ENCODE assay signal across 11 mouse cellular contexts in the genomic region with DNA sequence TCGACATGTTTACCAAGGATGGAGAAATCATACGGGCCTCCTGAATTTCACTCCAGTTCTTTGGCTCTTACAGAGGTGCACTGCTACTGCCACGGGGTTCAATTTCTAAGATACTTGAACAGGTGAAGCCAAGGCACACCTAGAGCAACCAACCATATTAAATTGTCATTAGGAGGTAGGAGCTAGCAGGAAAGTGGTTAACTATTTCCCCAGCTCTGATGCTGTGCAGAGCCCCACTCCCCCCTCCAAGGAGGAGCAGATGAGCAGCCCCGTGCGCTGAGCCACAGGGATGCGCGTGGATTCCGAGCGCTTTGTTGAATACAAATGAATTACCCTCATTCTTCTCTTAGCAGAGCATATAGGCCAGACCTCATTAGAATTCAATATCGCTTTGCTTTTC.
DNase-seq lines count a peak whose midpoint lies in the region; ATAC-seq and TF ChIP-seq lines count a peak whose summit lies in the region.
"Had no signal": no experiment of that assay in that cellular context is flagged by ENCODE, and none has a peak within 500 bp of the region (broad histone marks: within the 10 kb centered on the region; RNA-seq: fewer than 3 reads in every experiment).

No protein-coding gene starts in this region.

- H3K4me2 ChIP-seq in intestine, embryonic 14.5 days (ENCODE audit: low read length), result no peak overlapping the region
- no peak overlapping the region for H3K4me2 ChIP-seq in intestine, embryonic 15.5 days (replicated peaks)
- H3K4me2 ChIP-seq in forebrain, embryonic 13.5 days, result peak overlapping the region; percentile 56
- H3K4me2 ChIP-seq in midbrain, embryonic 12.5 days (replicated peaks), result peak overlapping the region; percentile 45
- H3K4me2 ChIP-seq: kidney, embryonic 15.5 days had no signal

- peaks cover 18% of the 10 kb centered on the region for H3K27me3 ChIP-seq in intestine, embryonic 14.5 days (replicated peaks; ENCODE audit: control insufficient read depth, insufficient read depth, low read length)
- peaks cover 5% of the 10 kb centered on the region; the same call in 1 of the 2 replicates for H3K27me3 ChIP-seq in intestine, embryonic 15.5 days (replicated peaks)
- peaks cover 35% of the 10 kb centered on the region for H3K27me3 ChIP-seq in forebrain, embryonic 13.5 days
- H3K27me3 ChIP-seq in midbrain, embryonic 12.5 days, result peaks cover 20% of the 10 kb centered on the region

- H3K4me1 ChIP-seq in intestine, embryonic 14.5 days (replicated peaks; ENCODE audit: control insufficient read depth, insufficient read depth, low read length), result peaks cover 2% of the 10 kb centered on the region; the same call in 1 of the 2 replicates
- peaks cover 6% of the 10 kb centered on the region for H3K4me1 ChIP-seq in intestine, embryonic 15.5 days (replicated peaks)
- H3K4me1 ChIP-seq in forebrain, embryonic 13.5 days, result peaks cover 61% of the 10 kb centered on the region
- peaks cover 45% of the 10 kb centered on the region for H3K4me1 ChIP-seq in midbrain, embryonic 12.5 days
- H3K4me1 ChIP-seq in lung, adult 2 months (ENCODE audit: control insufficient read depth, insufficient read depth, low read length), result no peaks in the 10 kb centered on the region

- no peak for TF ChIP-seq CTCF in lung, adult 2 months (IDR thresholded peaks at IDR 0.05; ENCODE audit: insufficient read depth, low read length)

- H3K36me3 ChIP-seq in intestine, embryonic 14.5 days (ENCODE audit: control insufficient read depth, insufficient read depth, low read length), result no peaks in the 10 kb centered on the region
- no peaks in the 10 kb centered on the region for H3K36me3 ChIP-seq in intestine, embryonic 15.5 days
- no peaks in the 10 kb centered on the region for H3K36me3 ChIP-seq in forebrain, embryonic 13.5 days (ENCODE audit: poor library complexity, severe bottlenecking)
- no peaks in the 10 kb centered on the region for H3K36me3 ChIP-seq in midbrain, embryonic 12.5 days
- H3K36me3 ChIP-seq: heart, embryonic 12.5 days; kidney, embryonic 15.5 days had no signal

- no peak overlapping the region for H3K27ac ChIP-seq in intestine, embryonic 14.5 days (ENCODE audit: low read depth)
- H3K27ac ChIP-seq in intestine, embryonic 15.5 days, result no peak overlapping the region
- H3K27ac ChIP-seq in forebrain, embryonic 13.5 days, result peak overlapping the region; percentile 95
- peak overlapping the region; percentile 95 for H3K27ac ChIP-seq in midbrain, embryonic 12.5 days (replicated peaks)
- H3K27ac ChIP-seq: kidney, embryonic 15.5 days had no signal

- no peaks in the 10 kb centered on the region for H3K9me3 ChIP-seq in intestine, embryonic 14.5 days (ENCODE audit: control insufficient read depth, low read length)
- no peaks in the 10 kb centered on the region for H3K9me3 ChIP-seq in intestine, embryonic 15.5 days
- no peaks in the 10 kb centered on the region for H3K9me3 ChIP-seq in forebrain, embryonic 13.5 days (replicated peaks)
- no peaks in the 10 kb centered on the region for H3K9me3 ChIP-seq in midbrain, embryonic 12.5 days
- H3K9me3 ChIP-seq: heart, embryonic 12.5 days; kidney, embryonic 15.5 days had no signal

- WGBS in intestine, embryonic 14.5 days, result 48% methylated on average over 10 of the region's 10 CpGs
- 56% methylated on average over 10 of the region's 10 CpGs for WGBS in intestine, embryonic 15.5 days
- 6% methylated on average over 10 of the region's 10 CpGs for WGBS in forebrain, embryonic 13.5 days
- WGBS in midbrain, embryonic 12.5 days, result 12% methylated on average over 10 of the region's 10 CpGs
- 76% methylated on average over 10 of the region's 10 CpGs for WGBS in lung, adult 2 months

- no peak for TF ChIP-seq POLR2A in lung, adult 2 months (IDR thresholded peaks at IDR 0.05; ENCODE audit: borderline replicate concordance, extremely low read depth, low read depth, low read length)

- no peak for ATAC-seq in intestine, embryonic 14.5 days (replicated peaks; ENCODE audit: low FRiP score, low TSS enrichment, low read depth)
- no peak for ATAC-seq in intestine, embryonic 15.5 days
- ATAC-seq in forebrain, embryonic 13.5 days, result peak; percentile 75
- peak; percentile 86 for ATAC-seq in midbrain, embryonic 12.5 days (ENCODE audit: low FRiP score, low read depth)

- peak; percentile 60 for DNase-seq in intestine, embryonic 14.5 days (ENCODE audit: low spot score)
- peak; percentile 57 for DNase-seq in cerebellum, adult 11 months
- no peak for DNase-seq in lung, adult 2 months
- DNase-seq in ovary, postnatal 36 days (ENCODE audit: low spot score), result no peak
- DNase-seq in c-Kit-positive CD71-positive TER-119-positive erythroid progenitor cells, embryonic 14.5 days (ENCODE audit: low spot score), result no peak
- DNase-seq: lung, postnatal 4 days had no signal

- no peak overlapping the region for H3K4me3 ChIP-seq in intestine, embryonic 14.5 days (ENCODE audit: low read depth, low read length)
- no peak overlapping the region for H3K4me3 ChIP-seq in intestine, embryonic 15.5 days (replicated peaks)
- H3K4me3 ChIP-seq in forebrain, embryonic 13.5 days, result peak overlapping the region; percentile 10; the same call in 1 of the 2 replicates
- peak overlapping the region; percentile 12; the same call in 1 of the 2 replicates for H3K4me3 ChIP-seq in midbrain, embryonic 12.5 days
- no peak overlapping the region for H3K4me3 ChIP-seq in lung, adult 2 months (replicated peaks; ENCODE audit: extremely low read depth, low read depth, low read length)
- H3K4me3 ChIP-seq: heart, embryonic 12.5 days; kidney, embryonic 15.5 days had no signal

- H3K9ac ChIP-seq in intestine, embryonic 14.5 days (ENCODE audit: low read length), result no peak overlapping the region
- no peak overlapping the region for H3K9ac ChIP-seq in intestine, embryonic 15.5 days
- H3K9ac ChIP-seq in forebrain, embryonic 13.5 days, result peak overlapping the region; percentile 22; the same call in 1 of the 2 replicates
- no peak overlapping the region for H3K9ac ChIP-seq in midbrain, embryonic 12.5 days (replicated peaks)
- H3K9ac ChIP-seq: heart, embryonic 12.5 days; kidney, embryonic 15.5 days had no signal

Comparison
In these comparisons a context has a peak if more than half of its experiments do, and no peak if none do; other contexts are left out.
1. ATAC-seq: peak in forebrain, embryonic 13.5 days (single experiment) and midbrain, embryonic 12.5 days (single experiment); none in intestine, embryonic 14.5 days (single experiment) and intestine, embryonic 15.5 days (single experiment).
2. DNase-seq: peak in intestine, embryonic 14.5 days (single experiment) and cerebellum, adult 11 months (single experiment); none in lung, adult 2 months (single experiment), ovary, postnatal 36 days (single experiment) and c-Kit-positive CD71-positive TER-119-positive erythroid progenitor cells, embryonic 14.5 days (single experiment).
3. H3K27ac ChIP-seq: peak in forebrain, embryonic 13.5 days (single experiment) and midbrain, embryonic 12.5 days (single experiment); none in intestine, embryonic 14.5 days (single experiment) and intestine, embryonic 15.5 days (single experiment).
4. H3K4me2 ChIP-seq: peak in forebrain, embryonic 13.5 days (single experiment) and midbrain, embryonic 12.5 days (single experiment); none in intestine, embryonic 14.5 days (single experiment) and intestine, embryonic 15.5 days (single experiment).
5. H3K4me3 ChIP-seq: peak in forebrain, embryonic 13.5 days (single experiment) and midbrain, embryonic 12.5 days (single experiment); none in intestine, embryonic 14.5 days (single experiment), intestine, embryonic 15.5 days (single experiment) and lung, adult 2 months (single experiment).